Mouse (Mus musculus) heart, postnatal 14 days (tissue): Measurements from ENCODE around the gene Nes. TPM values are rescaled to one million over a fixed set of nuclear protein-coding genes. Genes with fewer than 3 reads are reported as not detected.

Experiments used
- DNase-seq, 2 experiments: peaks; one replicate each; pipeline ENCODE4 v3.0.0; 2021 to 2022
- intact Hi-C: fragments of 180-260 bp; cut with DNase I; formaldehyde crosslinking; loops from one replicate; pipeline ENCODE4 v1.15.1; 2025
- total RNA-seq, 2 experiments: library from RNA; stranded (reverse); gene quantifications; 2 replicates each; pipeline ENCODE4 v1.2.3; 2021

Gene Nes
- total RNA-seq, 2 experiments from 2014 or later: 32.5 to 39.0 TPM

- intact Hi-C loops: no loop called here
- DNase-seq: no peak
Observed at GRCm38 (mm10) chr3:87948378-87949265, 22.3 kb upstream of the Nes start, which contains the start of gene Crabp2. TSS of gene Crabp2 (plus strand) at chr3:87948666.

DNA sequence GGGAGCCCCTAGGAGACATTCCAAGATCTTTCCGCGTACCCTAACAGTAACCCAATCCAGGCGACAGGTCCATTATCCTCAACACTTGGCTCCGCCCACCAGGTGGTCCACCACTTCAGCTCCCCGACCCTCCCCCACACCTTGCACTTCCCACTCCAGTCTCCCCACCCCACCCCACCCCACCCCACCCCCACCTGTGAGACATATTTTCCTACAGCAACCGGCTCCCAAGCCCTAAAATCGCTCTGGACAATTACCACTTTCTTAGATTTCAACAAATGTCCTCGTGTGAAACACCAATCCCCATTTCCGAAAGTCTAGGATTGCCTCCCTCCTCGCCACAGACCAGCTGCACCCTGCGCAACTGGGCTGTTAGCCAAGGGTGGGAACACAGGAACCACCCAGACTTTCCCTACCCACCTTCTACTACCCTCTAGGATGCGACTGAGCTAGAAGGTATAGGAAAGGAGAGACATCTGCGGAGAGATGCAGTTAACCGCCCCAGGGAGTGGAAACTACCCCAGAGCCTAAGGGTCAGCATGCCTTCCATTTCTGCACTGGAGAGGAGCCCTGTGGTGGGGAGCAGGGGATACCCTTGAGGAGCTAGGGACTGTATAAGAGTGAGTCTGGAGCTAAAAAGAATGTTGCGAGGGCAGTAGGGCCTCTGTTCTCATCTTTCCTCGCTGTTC is 21.5 kb upstream of the Nes start:
- intact Hi-C loops: no loop called here
- no peak for DNase-seq

DNA sequence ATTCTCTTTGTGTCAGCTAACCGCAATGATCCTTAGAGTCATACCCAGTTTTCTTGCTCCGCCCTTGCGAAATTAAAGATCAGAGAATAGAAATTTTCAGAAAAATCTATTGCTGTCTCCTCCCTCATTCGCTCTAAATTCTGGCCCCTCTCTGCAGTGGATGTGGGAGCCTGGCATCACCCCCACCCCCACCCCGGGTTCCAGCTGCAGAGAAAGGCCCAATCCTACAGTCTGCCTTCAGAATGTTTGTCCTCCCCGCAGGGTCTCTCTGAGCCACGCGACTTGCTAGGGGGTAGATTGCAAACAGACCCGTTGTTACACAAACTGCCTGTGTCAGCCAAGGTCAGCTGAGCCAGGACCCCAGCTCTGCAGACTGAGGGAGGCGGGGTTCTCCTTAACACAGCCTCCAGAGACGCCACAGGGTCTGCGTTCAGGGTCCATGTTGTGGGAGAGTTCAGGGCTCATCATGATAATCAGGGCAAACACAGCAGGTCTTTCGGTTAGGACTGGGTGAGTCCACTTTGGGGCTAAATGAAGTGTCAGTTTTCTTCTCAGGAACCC is 20.8 kb upstream of the Nes start:
- intact Hi-C loops: no loop called here
- no peak for DNase-seq

GRCm38 (mm10) chr3:87951946-87952345 is 18.9 kb upstream of the Nes start:
- DNase-seq: no peak
- intact Hi-C loops: no loop called here

DNA sequence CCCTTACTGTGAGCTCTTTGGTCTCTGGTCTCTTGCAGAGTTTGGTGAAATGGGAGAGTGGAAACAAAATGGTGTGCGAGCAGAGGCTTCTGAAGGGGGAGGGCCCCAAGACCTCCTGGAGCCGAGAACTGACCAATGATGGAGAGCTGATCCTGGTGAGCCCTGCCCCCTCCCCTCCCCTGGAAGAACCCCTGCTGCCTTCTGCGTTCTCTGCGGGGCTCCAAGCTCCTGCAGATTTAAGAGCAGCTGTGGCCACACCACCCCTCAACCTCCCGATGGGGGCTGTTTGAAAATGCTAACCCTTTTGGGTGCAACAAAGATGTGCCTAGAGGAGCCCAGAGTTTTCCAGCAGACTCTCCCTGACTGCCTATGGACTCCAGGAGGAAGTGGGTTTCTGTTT is 18.4 kb upstream of the Nes start:
- no peak for DNase-seq
- intact Hi-C loops: no loop called here

DNA sequence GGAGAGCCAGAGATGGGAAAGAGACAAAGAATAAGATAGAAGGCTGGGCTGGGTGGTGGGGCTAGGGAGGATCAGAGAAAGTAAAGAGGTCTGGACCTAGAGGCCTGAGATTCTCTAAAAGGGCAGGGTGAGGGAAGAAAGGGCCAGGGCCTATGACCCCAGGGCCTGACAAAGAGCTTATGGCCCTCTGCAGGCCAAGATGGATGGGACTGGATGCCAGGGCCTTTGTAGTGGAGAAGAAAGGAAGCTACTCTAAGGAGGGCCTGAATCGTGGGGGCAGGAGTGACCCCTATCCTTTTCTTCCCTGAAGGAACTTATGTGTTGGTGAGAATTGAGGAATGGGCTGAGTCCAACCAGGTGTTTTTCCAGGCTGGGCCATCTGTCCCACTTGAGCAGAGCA is 12.8 kb upstream of the Nes start:
- DNase-seq: no peak
- intact Hi-C loops: no loop called here

DNA sequence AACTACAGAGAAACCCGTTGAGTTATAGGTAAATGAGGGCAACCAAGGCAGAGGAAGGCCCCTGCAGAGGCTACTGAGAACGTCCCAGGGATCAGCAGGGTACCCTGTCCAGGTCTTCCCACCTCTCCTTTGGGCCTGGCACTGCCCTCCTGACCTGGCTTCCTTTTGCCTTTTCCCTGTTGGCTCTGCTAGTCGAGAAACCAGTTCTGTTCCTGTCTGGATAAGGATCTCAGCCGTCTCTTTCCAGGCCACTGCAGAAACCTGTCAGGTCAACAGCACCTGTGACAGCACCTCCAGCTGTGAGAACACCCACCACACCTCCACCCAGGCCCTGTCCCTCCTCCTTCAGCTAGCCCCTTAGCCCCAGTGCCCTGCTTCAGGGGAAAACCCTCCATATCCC is 12.4 kb upstream of the Nes start:
- DNase-seq: no peak
- intact Hi-C loops: no loop called here

DNA sequence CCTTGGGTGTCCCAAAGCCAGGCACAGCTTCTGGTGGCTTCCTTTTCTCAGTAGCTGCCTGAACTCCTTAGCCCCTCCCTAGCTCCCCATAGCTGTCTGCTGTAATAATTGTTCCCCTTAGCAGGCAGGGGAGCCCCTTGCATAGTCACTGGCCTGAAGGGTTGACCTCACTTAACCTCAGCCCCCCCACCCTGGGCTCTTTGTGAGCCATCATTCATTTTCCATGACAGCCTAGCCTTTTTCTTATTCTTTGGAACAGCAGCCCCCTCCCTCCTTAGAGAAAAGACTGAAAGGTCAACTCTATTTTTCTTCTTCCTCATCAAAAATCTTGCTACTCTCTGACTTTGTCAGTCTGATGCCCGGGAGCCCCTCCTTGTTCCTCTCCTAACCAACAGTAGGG is 11.9 kb upstream of the Nes start:
- intact Hi-C loops: no loop called here

DNA sequence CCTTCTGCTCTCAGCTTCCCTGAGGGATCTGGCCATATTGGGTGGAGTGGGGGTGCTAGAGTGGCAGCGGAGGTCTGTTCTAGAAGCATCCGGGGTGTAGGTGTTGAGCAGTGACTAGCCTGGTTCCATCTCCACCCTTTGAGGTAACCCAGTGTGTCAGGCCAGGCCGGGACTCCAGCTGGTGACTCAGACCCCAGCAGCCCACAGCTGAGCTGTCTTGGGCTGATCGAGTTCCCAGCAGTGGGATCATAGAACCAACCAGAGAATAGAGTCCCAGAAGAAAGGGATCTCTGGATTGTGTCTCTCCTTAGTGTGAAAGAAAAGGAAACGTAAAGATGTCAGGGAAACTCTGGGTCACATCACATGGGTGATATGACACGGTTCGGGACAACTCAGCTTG is 11.5 kb upstream of the Nes start:
- intact Hi-C loops: no loop called here
- no peak for DNase-seq

More for the DNA sequence above, 11.9 kb upstream of the Nes start:
- DNase-seq: no peak

DNA sequence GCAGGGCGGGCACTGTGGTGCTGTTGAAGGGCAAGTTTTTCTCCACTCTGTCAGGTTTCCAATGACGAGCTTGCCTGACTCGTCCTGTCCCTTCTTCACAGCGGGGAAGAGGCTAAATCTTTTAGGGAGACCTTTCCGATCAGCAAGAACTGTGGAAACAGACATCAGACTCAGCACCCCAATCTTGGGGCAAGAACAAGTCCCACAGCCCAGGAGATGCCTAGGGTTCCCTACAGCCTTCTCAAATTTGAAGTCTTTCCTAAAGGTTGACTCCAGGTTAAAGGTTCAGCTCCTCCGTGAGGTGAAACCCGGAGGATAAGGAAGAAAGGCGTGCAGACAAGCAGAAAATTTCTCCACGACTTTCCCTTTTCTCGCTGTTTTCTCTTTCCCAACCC is 10.7 kb upstream of the Nes start:
- intact Hi-C loops: loop anchor here (5.0 kb wide), 1 partner anchor 37 kb away; no protein-coding TSS in a partner anchor
- no peak for DNase-seq

- intact Hi-C loops: loop anchor here (1.0 to 5.0 kb wide), 2 partner anchors 25 to 37 kb away; no protein-coding TSS in a partner anchor
- peak; percentile 89 to 91 for DNase-seq
Observed at GRCm38 (mm10) chr3:87960586-87961191, 10.2 kb upstream of the Nes start.

DNA sequence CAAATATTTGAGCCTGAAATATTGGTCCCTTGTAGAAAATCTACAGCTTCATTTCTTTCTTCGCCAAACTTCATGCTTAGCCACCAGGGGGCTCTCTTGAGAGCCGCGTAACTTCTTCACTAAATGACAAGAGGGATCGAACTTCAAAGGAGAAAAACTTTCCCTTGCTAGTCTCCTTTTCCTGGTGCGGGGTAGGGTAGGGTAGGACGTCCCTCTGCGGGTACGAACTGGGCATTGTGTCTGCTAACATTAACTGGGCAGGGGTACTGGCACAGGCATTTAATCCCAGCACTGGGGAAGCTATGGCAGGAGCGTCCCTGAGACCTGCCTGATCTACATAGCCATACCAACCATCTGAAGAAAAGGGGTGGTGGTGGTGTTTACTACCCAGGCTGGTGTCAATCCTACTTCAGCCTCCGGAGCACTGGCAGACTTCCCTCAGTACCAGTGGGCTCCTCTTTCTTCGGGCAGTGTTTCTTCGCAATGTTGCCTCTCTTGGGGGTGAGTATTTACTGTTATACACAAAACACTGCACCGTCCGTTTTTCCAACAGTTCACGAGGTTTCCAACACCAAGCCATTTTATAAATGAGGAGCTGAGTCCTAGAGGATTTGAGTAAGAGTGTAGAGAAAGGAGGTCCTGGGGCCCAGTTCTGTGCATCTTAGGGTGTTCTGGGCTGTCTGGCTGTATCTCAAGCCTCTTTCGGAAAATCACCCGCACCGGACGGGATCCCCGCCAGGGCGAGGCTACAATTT is 517 bp upstream of the Nes start:
- intact Hi-C loops: loop anchor here (1.0 kb wide), 2 partner anchors 17 to 101 kb away; no protein-coding TSS in a partner anchor
- peak; percentile 60 to 77 for DNase-seq

GRCm38 (mm10) chr3:87971489-87972202 is 768 bp downstream of the Nes start:
- DNase-seq: no peak
- intact Hi-C loops: no loop called here

- intact Hi-C loops: no loop called here
- no peak for DNase-seq
Observed at GRCm38 (mm10) chr3:87972203-87972664, 1.4 kb downstream of the Nes start.

DNA sequence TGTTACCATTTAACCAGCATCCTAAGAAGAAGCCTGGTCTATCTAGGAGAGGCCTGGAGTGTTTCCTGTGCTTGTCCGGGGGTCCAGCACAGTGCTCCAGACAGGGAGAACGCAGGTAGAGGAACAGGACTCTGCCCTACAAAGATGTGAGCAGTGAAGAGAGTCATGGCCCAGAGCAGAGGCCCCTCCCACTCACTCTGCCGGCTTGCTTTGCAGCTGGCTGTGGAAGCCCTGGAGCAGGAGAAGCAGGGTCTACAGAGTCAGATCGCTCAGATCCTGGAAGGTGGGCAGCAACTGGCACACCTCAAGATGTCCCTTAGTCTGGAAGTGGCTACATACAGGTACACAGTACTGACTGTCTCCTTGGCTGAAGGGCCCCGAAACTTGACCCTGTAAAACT is 1.9 kb downstream of the Nes start:
- no peak for DNase-seq
- intact Hi-C loops: no loop called here

DNA sequence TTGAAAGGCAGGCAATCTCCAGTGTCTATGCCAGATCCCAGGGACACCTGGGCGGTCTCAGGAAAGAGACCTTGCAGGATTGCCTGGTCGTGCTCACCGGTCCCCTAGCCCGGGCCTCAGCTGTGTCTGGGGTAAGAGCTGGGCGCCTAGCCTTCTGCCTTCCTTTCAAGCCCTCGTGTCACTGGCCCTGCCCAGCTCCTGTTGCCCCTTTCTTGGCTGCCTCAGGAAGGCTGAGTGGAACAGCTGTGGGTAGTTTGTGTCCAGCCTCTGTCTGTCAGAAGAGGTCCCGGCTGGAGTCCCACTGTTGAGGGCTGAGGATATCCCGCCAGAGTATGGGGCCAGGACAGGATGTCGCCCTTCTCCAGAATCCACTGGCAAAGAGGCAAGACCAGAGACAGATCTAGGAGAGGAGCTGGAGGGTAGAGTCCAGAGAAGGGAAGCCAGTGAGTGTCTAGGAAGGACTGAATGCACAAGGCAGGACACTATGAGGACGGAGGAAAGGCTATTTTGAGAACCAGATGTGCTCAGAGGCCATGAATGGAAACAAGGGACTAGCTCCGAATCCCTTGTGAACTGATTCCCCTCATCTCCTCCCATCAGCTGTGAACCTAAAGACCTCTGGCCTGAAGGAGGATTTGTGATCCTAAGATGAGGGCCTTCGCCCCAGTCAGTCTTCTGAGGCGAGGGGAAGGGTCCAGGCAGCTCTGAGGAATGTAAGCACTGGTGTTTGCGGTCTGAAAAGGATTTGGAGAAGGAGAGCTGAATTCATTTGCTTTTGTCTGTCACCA is 2.9 kb downstream of the Nes start:
- intact Hi-C loops: no loop called here
- no peak for DNase-seq

- peak in 1 of 2 experiments; percentile 59 for DNase-seq
- intact Hi-C loops: no loop called here
Observed at GRCm38 (mm10) chr3:87974381-87974987, 3.6 kb downstream of the Nes start.

DNA sequence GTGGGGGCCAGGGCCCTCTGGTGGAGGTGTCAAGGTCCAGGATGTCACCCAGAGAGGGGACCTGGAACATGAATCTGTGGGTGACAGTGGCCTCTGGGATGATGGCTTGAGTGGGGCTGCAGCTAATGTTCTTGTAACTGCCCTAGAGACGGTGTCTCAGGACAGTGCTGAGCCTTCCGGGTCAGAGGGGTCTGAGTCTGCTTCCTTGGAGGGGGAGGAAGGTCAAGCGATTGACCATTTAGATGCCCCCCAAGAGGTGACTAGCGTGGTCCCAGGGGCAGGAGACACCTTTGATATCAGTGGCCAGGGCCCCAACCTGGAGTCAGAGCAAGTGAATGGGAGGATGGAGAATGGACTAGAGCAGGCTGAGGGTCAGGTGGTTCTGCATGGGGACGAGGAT is 8.6 kb downstream of the Nes start:
- DNase-seq: no peak
- intact Hi-C loops: no loop called here
